Mouse (Mus musculus) ovary, postnatal 14 days (tissue): Measurements from ENCODE around the gene 1190007I07Rik.

Source experiments
- DNase-seq: peaks from one replicate; pipeline ENCODE4 v3.0.0; 2022; ENCODE audit warnings: low spot score

1190007I07Rik gene

GRCm38 (mm10) chr10:82622671-82623552 lies at the start of gene 1190007I07Rik:
Gene 1190007I07Rik (minus strand): TSS chr10:82623228.
- peak; percentile 89 for DNase-seq

GRCm38 (mm10) chr10:82670205-82670604 lies 47.2 kb upstream of the 1190007I07Rik start:
- DNase-seq = no peak

GRCm38 (mm10) chr10:82666436-82667234 lies 43.6 kb upstream of the 1190007I07Rik start:
- DNase-seq = peak; percentile 69

GRCm38 (mm10) chr10:82665951-82666350 lies 42.9 kb upstream of the 1190007I07Rik start:
- no peak for DNase-seq

GRCm38 (mm10) chr10:82663289-82663688 lies 40.3 kb upstream of the 1190007I07Rik start:
- DNase-seq = no peak

GRCm38 (mm10) chr10:82662267-82662990 lies 39.4 kb upstream of the 1190007I07Rik start:
- no peak for DNase-seq

GRCm38 (mm10) chr10:82661820-82662219 lies 38.8 kb upstream of the 1190007I07Rik start:
- DNase-seq = no peak

GRCm38 (mm10) chr10:82654581-82654980 lies 31.6 kb upstream of the 1190007I07Rik start:
- DNase-seq = no peak

- DNase-seq = no peak
Observed at GRCm38 (mm10) chr10:82652625-82653024, 29.6 kb upstream of the 1190007I07Rik start.

- DNase-seq = no peak
Observed at GRCm38 (mm10) chr10:82651221-82651620, 28.2 kb upstream of the 1190007I07Rik start.

GRCm38 (mm10) chr10:82647205-82647811 lies 24.3 kb upstream of the 1190007I07Rik start:
- DNase-seq = no peak

GRCm38 (mm10) chr10:82646083-82646482 lies 23.1 kb upstream of the 1190007I07Rik start:
- DNase-seq = no peak

GRCm38 (mm10) chr10:82641481-82641880 lies 18.5 kb upstream of the 1190007I07Rik start:
- DNase-seq = no peak

- no peak for DNase-seq
Observed at GRCm38 (mm10) chr10:82639032-82639698, 16.1 kb upstream of the 1190007I07Rik start.

- no peak for DNase-seq
Observed at GRCm38 (mm10) chr10:82636321-82636720, 13.3 kb upstream of the 1190007I07Rik start.

GRCm38 (mm10) chr10:82634348-82634747 lies 11.3 kb upstream of the 1190007I07Rik start:
- DNase-seq = no peak

GRCm38 (mm10) chr10:82632496-82633280 lies 9.7 kb upstream of the 1190007I07Rik start:
- no peak for DNase-seq

- DNase-seq = no peak
Observed at GRCm38 (mm10) chr10:82631133-82631532, 8.1 kb upstream of the 1190007I07Rik start.

GRCm38 (mm10) chr10:82630497-82630896 lies 7.5 kb upstream of the 1190007I07Rik start:
- no peak for DNase-seq

- DNase-seq = peak; percentile 69
Observed at GRCm38 (mm10) chr10:82629586-82630255, 6.7 kb upstream of the 1190007I07Rik start, which contains the start of gene Tdg. Gene Tdg (plus strand): TSS chr10:82629828.
